Mouse (Mus musculus): ENCODE data around the gene Ccdc116.

Ccdc116 gene

DNA sequence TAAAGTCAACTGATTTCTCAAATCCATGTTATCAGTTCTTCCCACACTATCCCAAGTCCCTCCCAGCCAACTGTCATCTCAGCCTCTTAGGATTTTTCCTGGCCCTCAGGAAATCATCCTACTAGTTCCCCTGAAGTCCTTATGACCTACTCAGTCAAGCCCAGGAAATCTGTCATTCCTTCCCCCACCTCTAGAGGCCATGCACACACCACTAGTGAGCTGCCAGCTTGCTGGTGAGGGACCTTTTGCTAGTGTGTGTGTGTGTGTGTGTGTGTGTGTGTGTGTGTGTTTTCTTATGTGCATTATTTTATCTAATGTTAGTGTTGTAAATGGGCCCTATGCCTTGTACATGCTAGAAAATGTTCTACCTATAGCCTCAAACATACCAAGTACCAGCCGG is 19.7 kb downstream of the Ccdc116 start:
- no peak for DNase-seq (ENCODE audit: low read depth)

- no peak for DNase-seq (ENCODE audit: low read depth)
Measured at GRCm38 (mm10) chr16:17124871-17125520, 22.0 kb downstream of the Ccdc116 start, which contains the start of gene 2610318N02Rik. TSS of gene 2610318N02Rik (minus strand) at chr16:17125167.

DNA sequence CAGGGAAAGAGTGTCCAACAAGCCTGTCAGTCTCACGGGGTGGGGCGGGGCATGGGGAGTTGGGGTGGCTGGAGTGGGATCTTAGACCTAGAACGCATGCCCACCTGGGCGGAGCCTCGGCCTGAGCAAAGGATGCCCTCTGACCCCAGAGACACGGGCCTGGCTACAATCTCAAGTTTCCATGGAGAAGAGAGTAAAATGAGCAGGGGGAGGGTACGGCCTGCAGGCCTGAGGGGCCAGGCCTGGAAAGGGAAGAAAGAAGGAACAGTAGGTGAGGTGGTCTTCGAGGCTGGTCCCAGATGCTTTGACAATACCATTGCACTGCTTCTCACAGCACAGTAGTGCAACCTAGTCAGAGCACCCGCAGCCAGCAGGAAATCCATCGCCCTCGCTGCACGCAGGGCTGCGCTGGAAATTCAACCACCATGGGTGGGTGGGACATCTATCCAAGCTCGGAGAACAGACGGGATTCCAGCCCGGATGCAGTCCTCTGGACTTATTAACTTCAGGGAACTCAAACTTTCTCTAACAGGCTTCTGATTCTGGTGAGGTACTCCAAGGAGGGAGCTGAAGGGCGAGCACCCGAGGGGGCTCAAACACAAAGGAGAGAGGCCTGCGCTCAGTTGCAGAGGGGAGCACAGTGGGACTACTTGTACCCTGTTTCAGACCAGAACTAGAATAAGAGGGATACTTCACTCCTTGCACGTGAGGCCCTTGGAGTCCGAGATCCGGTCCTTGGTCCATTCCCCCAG is 22.7 kb downstream of the Ccdc116 start:
- no peak for DNase-seq (ENCODE audit: low read depth)

DNA sequence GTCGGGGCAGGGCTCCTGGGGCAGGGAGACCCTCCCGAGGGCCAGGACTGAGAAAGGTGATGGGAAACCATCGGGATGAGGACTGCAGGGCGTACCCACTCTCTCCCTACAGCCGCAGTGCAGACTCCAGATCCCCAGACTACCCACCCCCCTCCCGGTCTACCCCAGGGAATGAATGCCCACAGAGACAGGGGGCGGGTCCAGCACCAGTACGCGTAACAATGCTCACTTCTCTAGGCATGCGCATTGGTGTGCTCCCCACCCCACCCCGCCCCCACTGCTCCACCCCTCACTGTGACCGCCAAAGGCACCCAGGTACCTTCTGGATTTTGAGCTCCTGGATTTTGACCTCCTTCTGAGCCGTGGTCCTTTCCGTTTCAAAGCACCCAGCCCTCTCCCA is 25.5 kb downstream of the Ccdc116 start:
- no peak for DNase-seq (ENCODE audit: low read depth)

DNA sequence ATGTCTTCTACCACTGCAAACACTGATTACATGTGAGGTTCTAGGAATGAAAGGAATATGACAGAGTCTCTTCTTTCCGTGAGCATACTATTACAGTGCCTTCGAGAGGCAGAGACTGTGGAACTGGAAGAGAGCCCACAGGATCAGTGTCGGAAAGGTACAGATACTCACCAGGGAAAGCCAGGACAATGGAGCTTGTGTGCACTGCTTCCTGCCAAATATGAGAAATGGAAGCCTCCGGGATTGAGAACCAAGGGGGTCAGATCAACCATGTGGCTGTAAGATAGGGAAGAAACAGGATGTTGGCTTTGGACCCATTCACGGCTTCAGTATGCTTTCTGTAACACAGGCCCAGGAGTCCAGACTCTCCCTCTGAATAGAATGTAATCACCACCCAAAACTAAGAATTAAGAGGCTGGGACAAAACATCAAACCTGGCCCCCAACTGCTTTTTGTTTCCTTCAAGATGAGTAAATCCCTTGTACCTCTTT is 29.7 kb downstream of the Ccdc116 start:
- no peak for DNase-seq (ENCODE audit: low read depth)

GRCm38 (mm10) chr16:17110771-17111743 is 36.0 kb downstream of the Ccdc116 start, which contains the start of gene Ppil2:
TSS of gene Ppil2 (minus strand) at chr16:17111257.
- DNase-seq (ENCODE audit: low read depth) = peak; percentile 46

DNA sequence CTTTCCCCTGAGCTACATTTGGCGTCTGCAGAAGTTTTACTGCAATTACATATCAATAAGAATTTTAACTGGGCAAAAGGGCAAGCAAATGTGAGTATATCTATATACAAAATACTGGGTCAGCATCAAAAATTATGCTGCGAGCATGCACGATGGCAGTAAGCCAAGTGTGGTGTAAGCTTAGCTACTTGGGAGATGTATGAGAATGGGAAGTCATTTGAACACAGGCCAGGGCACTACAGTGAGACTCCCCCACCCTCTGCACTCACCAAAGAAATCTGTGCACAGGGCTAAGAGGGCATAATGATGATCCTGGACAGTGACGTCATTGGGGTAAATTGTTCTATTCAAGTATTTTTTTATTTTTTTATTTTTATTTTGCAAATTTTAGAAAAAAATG is 42.4 kb downstream of the Ccdc116 start:
- DNase-seq (ENCODE audit: low read depth) = no peak

- DNase-seq (ENCODE audit: low read depth) = no peak
Measured at GRCm38 (mm10) chr16:17102630-17103220, 44.3 kb downstream of the Ccdc116 start.

DNA sequence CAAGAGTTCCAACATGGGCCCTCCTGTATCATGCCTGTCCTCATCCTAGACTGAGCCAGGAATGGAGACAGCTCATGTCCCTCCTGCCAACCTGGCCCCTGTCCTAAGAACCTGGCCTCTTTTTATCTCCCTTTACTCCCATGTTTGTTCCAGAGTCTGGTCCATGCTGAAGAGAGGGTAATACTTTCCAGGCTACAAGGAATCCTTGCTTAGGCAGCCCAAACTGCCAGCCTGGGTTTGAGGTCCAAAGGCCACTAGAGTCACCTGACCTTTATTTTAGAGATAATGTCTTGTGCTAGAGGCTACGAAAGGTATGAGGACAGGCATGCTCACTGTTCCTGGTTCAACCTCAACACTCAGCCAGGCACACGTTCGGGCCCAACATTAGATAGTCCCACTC is 50.1 kb downstream of the Ccdc116 start:
- DNase-seq (ENCODE audit: low read depth) = no peak

All from fibroblast of lung, adult 2 months (primary cell).